Mouse (Mus musculus) lung, postnatal 10 days (tissue): ENCODE results near the gene Wdr44.
"Not testable (repeated sequence)": the region's sequence is repeated elsewhere in the genome, so short reads cannot be mapped to it uniquely, and the experiment has no call there.

Experiments
- DNase-seq: peaks from one replicate; pipeline ENCODE4 v3.0.0; 2021

Wdr44 gene

GRCm38 (mm10) chrX:23692722-23693442 lies at the start of gene Wdr44:
TSS of gene Wdr44 (plus strand) at chrX:23693051.
- peak; percentile 96 for DNase-seq

- no peak for DNase-seq
Measured at GRCm38 (mm10) chrX:23648371-23648770, 44.5 kb upstream of the Wdr44 start.

- DNase-seq = no peak
Measured at GRCm38 (mm10) chrX:23662216-23662615, 30.6 kb upstream of the Wdr44 start.

- DNase-seq = no peak
Measured at GRCm38 (mm10) chrX:23673193-23673592, 19.7 kb upstream of the Wdr44 start.

GRCm38 (mm10) chrX:23675450-23675849 lies 17.4 kb upstream of the Wdr44 start:
- DNase-seq = no peak

- DNase-seq = no peak
Measured at GRCm38 (mm10) chrX:23676583-23676982, 16.3 kb upstream of the Wdr44 start.

GRCm38 (mm10) chrX:23677511-23677910 lies 15.3 kb upstream of the Wdr44 start:
- DNase-seq = no peak

- peak; percentile 1 for DNase-seq
Measured at GRCm38 (mm10) chrX:23692336-23692721, 522 bp upstream of the Wdr44 start.

- no peak for DNase-seq
Measured at GRCm38 (mm10) chrX:23693443-23694400, 871 bp downstream of the Wdr44 start.

- no peak for DNase-seq
Measured at GRCm38 (mm10) chrX:23694588-23694987, 1.7 kb downstream of the Wdr44 start.

- DNase-seq = no peak
Measured at GRCm38 (mm10) chrX:23695109-23695508, 2.3 kb downstream of the Wdr44 start.

GRCm38 (mm10) chrX:23697346-23697745 lies 4.5 kb downstream of the Wdr44 start:
- no peak for DNase-seq

GRCm38 (mm10) chrX:23699023-23699422 lies 6.2 kb downstream of the Wdr44 start:
- no peak for DNase-seq

GRCm38 (mm10) chrX:23717247-23717646 lies 24.4 kb downstream of the Wdr44 start:
- DNase-seq = no peak

GRCm38 (mm10) chrX:23727463-23727862 lies 34.6 kb downstream of the Wdr44 start:
- no peak for DNase-seq

- DNase-seq = no peak
Measured at GRCm38 (mm10) chrX:23754671-23755070, 61.8 kb downstream of the Wdr44 start.

- DNase-seq = no peak
Measured at GRCm38 (mm10) chrX:23767849-23768248, 75.0 kb downstream of the Wdr44 start.

GRCm38 (mm10) chrX:23807125-23807524 lies 114.3 kb downstream of the Wdr44 start:
- no peak for DNase-seq

GRCm38 (mm10) chrX:23810365-23810764 lies 117.5 kb downstream of the Wdr44 start:
- DNase-seq = no peak

- not testable (repeated sequence) for DNase-seq
Measured at GRCm38 (mm10) chrX:23813287-23813686, 120.4 kb downstream of the Wdr44 start.

GRCm38 (mm10) chrX:23822885-23823284 lies 130.0 kb downstream of the Wdr44 start:
- not testable (repeated sequence) for DNase-seq

- DNase-seq = peak; percentile 27
Measured at GRCm38 (mm10) chrX:23823398-23824023, 130.7 kb downstream of the Wdr44 start.

GRCm38 (mm10) chrX:23833784-23834183 lies 140.9 kb downstream of the Wdr44 start:
- DNase-seq = not testable (repeated sequence)
